8 mouse cellular contexts compared by ENCODE assay signal in genomic region chr11:114636727-114637505, GRCm38 (mm10). TPM values are rescaled to one million over a fixed set of nuclear protein-coding genes. Genes with fewer than 3 reads are reported as not detected.
DNase-seq lines count a peak whose midpoint lies in the region; ATAC-seq lines count a peak whose summit lies in the region.

No protein-coding gene starts in this region.

- H3K27ac ChIP-seq in liver, embryonic 12.5 days, result no peak overlapping the region
- H3K27ac ChIP-seq in liver, embryonic 11.5 days (ENCODE audit: low read depth, low read length), result no peak overlapping the region
- no peak overlapping the region for H3K27ac ChIP-seq in embryonic facial prominence, embryonic 12.5 days
- peak overlapping the region; percentile 52 for H3K27ac ChIP-seq in hindbrain, embryonic 13.5 days
- H3K27ac ChIP-seq in midbrain, embryonic 16.5 days (ENCODE audit: low read length), result no peak overlapping the region

- H3K9ac ChIP-seq in liver, embryonic 12.5 days, result no peak overlapping the region
- H3K9ac ChIP-seq in liver, embryonic 11.5 days (ENCODE audit: low read depth, low read length), result no peak overlapping the region
- no peak overlapping the region for H3K9ac ChIP-seq in embryonic facial prominence, embryonic 12.5 days
- no peak overlapping the region for H3K9ac ChIP-seq in hindbrain, embryonic 13.5 days
- peak overlapping the region; percentile 26; the same call in 1 of the 2 replicates for H3K9ac ChIP-seq in midbrain, embryonic 16.5 days (ENCODE audit: low read depth, low read length)

- WGBS in liver, embryonic 12.5 days (ENCODE audit: insufficient replicate concordance), result 56% methylated on average over 35 of the region's 35 CpGs
- 51% methylated on average over 35 of the region's 35 CpGs for WGBS in liver, embryonic 11.5 days
- WGBS in embryonic facial prominence, embryonic 12.5 days, result 62% methylated on average over 35 of the region's 35 CpGs
- 53% methylated on average over 33 of the region's 35 CpGs for WGBS in hindbrain, embryonic 13.5 days
- 47% methylated on average over 34 of the region's 35 CpGs for WGBS in midbrain, embryonic 16.5 days

- DNase-seq in liver, embryonic 11.5 days (ENCODE audit: low spot score), result no peak
- DNase-seq in B cell, adult 2 months, result no peak
- DNase-seq in adrenal gland, postnatal 4 days (ENCODE audit: low spot score in 2 of 2), result no peak
- DNase-seq in spleen, postnatal 14 days (ENCODE audit: low spot score in 2 of 2), result no peak

- no peaks in the 10 kb centered on the region for H3K36me3 ChIP-seq in liver, embryonic 12.5 days
- no peaks in the 10 kb centered on the region for H3K36me3 ChIP-seq in liver, embryonic 11.5 days (ENCODE audit: control insufficient read depth, insufficient read depth, low read length)
- H3K36me3 ChIP-seq in embryonic facial prominence, embryonic 12.5 days, result no peaks in the 10 kb centered on the region
- no peaks in the 10 kb centered on the region for H3K36me3 ChIP-seq in hindbrain, embryonic 13.5 days
- no peaks in the 10 kb centered on the region for H3K36me3 ChIP-seq in midbrain, embryonic 16.5 days (ENCODE audit: control insufficient read depth, insufficient read depth, low read length)

- H3K9me3 ChIP-seq in liver, embryonic 12.5 days (replicated peaks), result no peaks in the 10 kb centered on the region
- H3K9me3 ChIP-seq in liver, embryonic 11.5 days (ENCODE audit: control insufficient read depth, low read length), result no peaks in the 10 kb centered on the region
- no peaks in the 10 kb centered on the region for H3K9me3 ChIP-seq in embryonic facial prominence, embryonic 12.5 days
- no peaks in the 10 kb centered on the region for H3K9me3 ChIP-seq in hindbrain, embryonic 13.5 days
- H3K9me3 ChIP-seq in midbrain, embryonic 16.5 days (replicated peaks; ENCODE audit: control insufficient read depth, low read length, poor library complexity, severe bottlenecking), result no peaks in the 10 kb centered on the region

- peaks cover 3% of the 10 kb centered on the region; the same call in 1 of the 2 replicates for H3K4me1 ChIP-seq in liver, embryonic 12.5 days
- H3K4me1 ChIP-seq in liver, embryonic 11.5 days (replicated peaks; ENCODE audit: control insufficient read depth, insufficient read depth, low read length), result peaks cover 3% of the 10 kb centered on the region; the same call in 1 of the 2 replicates
- H3K4me1 ChIP-seq in embryonic facial prominence, embryonic 12.5 days, result peaks cover 30% of the 10 kb centered on the region
- H3K4me1 ChIP-seq in hindbrain, embryonic 13.5 days (replicated peaks), result peaks cover 42% of the 10 kb centered on the region
- H3K4me1 ChIP-seq in midbrain, embryonic 16.5 days (ENCODE audit: control insufficient read depth, insufficient read depth, low read length), result peaks cover 22% of the 10 kb centered on the region

- H3K27me3 ChIP-seq in liver, embryonic 12.5 days (replicated peaks), result peaks cover 72% of the 10 kb centered on the region
- H3K27me3 ChIP-seq in liver, embryonic 11.5 days (replicated peaks; ENCODE audit: control insufficient read depth, insufficient read depth, low read length), result peaks cover 19% of the 10 kb centered on the region
- peaks cover 22% of the 10 kb centered on the region for H3K27me3 ChIP-seq in embryonic facial prominence, embryonic 12.5 days
- peaks cover 41% of the 10 kb centered on the region for H3K27me3 ChIP-seq in hindbrain, embryonic 13.5 days
- H3K27me3 ChIP-seq in midbrain, embryonic 16.5 days (ENCODE audit: control insufficient read depth, insufficient read depth, low read depth, low read length), result no peaks in the 10 kb centered on the region; the same call in 1 of the 2 replicates

- 0 out of 2 replicates have a peak, but pooled peaks have one; percentile 30 for ATAC-seq in liver, embryonic 12.5 days
- ATAC-seq in liver, embryonic 11.5 days (replicated peaks; ENCODE audit: low FRiP score), result no peak
- peak; percentile 22; the same call in 1 of the 2 replicates for ATAC-seq in embryonic facial prominence, embryonic 12.5 days (ENCODE audit: insufficient number of reproducible peaks, insufficient read depth, low FRiP score, low TSS enrichment)
- ATAC-seq in hindbrain, embryonic 13.5 days (ENCODE audit: low FRiP score), result peak; percentile 45
- peak; percentile 27; the same call in 1 of the 2 replicates for ATAC-seq in midbrain, embryonic 16.5 days

- H3K4me3 ChIP-seq in liver, embryonic 12.5 days, result no peak overlapping the region
- no peak overlapping the region for H3K4me3 ChIP-seq in liver, embryonic 11.5 days (ENCODE audit: low read depth, low read length)
- H3K4me3 ChIP-seq in embryonic facial prominence, embryonic 12.5 days, result no peak overlapping the region
- H3K4me3 ChIP-seq in hindbrain, embryonic 13.5 days, result no peak overlapping the region
- no peak overlapping the region for H3K4me3 ChIP-seq in midbrain, embryonic 16.5 days (ENCODE audit: low read depth, low read length)

- H3K4me2 ChIP-seq in liver, embryonic 12.5 days, result no peak overlapping the region
- H3K4me2 ChIP-seq in liver, embryonic 11.5 days, result no peak overlapping the region
- H3K4me2 ChIP-seq in embryonic facial prominence, embryonic 12.5 days (replicated peaks), result peak overlapping the region; percentile 25
- peak overlapping the region; percentile 34; the same call in 1 of the 2 replicates for H3K4me2 ChIP-seq in hindbrain, embryonic 13.5 days
- H3K4me2 ChIP-seq in midbrain, embryonic 16.5 days (ENCODE audit: low read length), result peak overlapping the region; percentile 36

RNA-seq across cellular contexts. Expression of gene Rpl38, which starts 31.4 kb away (rescaled TPM):
- polyA plus RNA-seq in liver, embryonic 12.5 days (2016; fragmentation: Nextera tagmentation; extraction: Ambion mirVana), result 1,173 and 1,181 TPM in 2 replicates
- polyA plus RNA-seq in liver, embryonic 11.5 days (2014; fragmentation: Nextera tagmentation; extraction: Ambion mirVana), result 1,440 and 1,641 TPM in 2 replicates
- polyA plus RNA-seq in embryonic facial prominence, embryonic 12.5 days (2016; fragmentation: Nextera tagmentation; extraction: Ambion mirVana), result 893 and 953 TPM in 2 replicates
- 809 and 885 TPM in 2 replicates for polyA plus RNA-seq in hindbrain, embryonic 13.5 days (2015; fragmentation: Nextera tagmentation; extraction: Ambion mirVana)
- 641 and 649 TPM in 2 replicates for polyA plus RNA-seq in midbrain, embryonic 16.5 days (2015; fragmentation: Nextera tagmentation; extraction: Ambion mirVana)
- total RNA-seq in adrenal gland, postnatal 4 days (2021), result 1,000 to 10,000 TPM; 1,445 to 1,502 TPM

RNA-seq across cellular contexts. Expression of gene Ttyh2, which starts 38.3 kb away (rescaled TPM):
- polyA plus RNA-seq in liver, embryonic 12.5 days (2016; fragmentation: Nextera tagmentation; extraction: Ambion mirVana), result 5.6 and 6.1 TPM in 2 replicates
- 7.1 and 7.4 TPM in 2 replicates for polyA plus RNA-seq in liver, embryonic 11.5 days (2014; fragmentation: Nextera tagmentation; extraction: Ambion mirVana)
- polyA plus RNA-seq in embryonic facial prominence, embryonic 12.5 days (2016; fragmentation: Nextera tagmentation; extraction: Ambion mirVana), result 21.6 and 24.5 TPM in 2 replicates
- polyA plus RNA-seq in hindbrain, embryonic 13.5 days (2015; fragmentation: Nextera tagmentation; extraction: Ambion mirVana), result 33.0 and 33.9 TPM in 2 replicates
- 29.2 and 30.9 TPM in 2 replicates for polyA plus RNA-seq in midbrain, embryonic 16.5 days (2015; fragmentation: Nextera tagmentation; extraction: Ambion mirVana)
- 100 to 1,000 TPM; 108 to 113 TPM for total RNA-seq in adrenal gland, postnatal 4 days (2021)

Comparison
In these comparisons a context has a peak if more than half of its experiments do, and no peak if none do; other contexts are left out.
1. H3K4me2 ChIP-seq: peak in embryonic facial prominence, embryonic 12.5 days (single experiment), hindbrain, embryonic 13.5 days (single experiment) and midbrain, embryonic 16.5 days (single experiment); none in liver, embryonic 12.5 days (single experiment) and liver, embryonic 11.5 days (single experiment).